Mouse (Mus musculus): ENCODE measurements around the gene Klra1.

- TF ChIP-seq CTCF (IDR thresholded peaks at IDR 0.05) (no peak), EP300 (IDR thresholded peaks at IDR 0.05; ENCODE audit: insufficient read depth, low read depth, low read length) (no peak)
These were observed 871 bp downstream of the Klra1 start for GRCm38 (mm10) chr6:130385803-130386202.
